Mouse (Mus musculus) yolk sac, embryonic 10.5 days (tissue): ENCODE data around the gene Trpm6.

Experiments used
- DNase-seq: peaks from one replicate; pipeline ENCODE4 v3.0.0-alpha.2; 2017; ENCODE audit warnings: low spot score

The Trpm6 gene

DNA sequence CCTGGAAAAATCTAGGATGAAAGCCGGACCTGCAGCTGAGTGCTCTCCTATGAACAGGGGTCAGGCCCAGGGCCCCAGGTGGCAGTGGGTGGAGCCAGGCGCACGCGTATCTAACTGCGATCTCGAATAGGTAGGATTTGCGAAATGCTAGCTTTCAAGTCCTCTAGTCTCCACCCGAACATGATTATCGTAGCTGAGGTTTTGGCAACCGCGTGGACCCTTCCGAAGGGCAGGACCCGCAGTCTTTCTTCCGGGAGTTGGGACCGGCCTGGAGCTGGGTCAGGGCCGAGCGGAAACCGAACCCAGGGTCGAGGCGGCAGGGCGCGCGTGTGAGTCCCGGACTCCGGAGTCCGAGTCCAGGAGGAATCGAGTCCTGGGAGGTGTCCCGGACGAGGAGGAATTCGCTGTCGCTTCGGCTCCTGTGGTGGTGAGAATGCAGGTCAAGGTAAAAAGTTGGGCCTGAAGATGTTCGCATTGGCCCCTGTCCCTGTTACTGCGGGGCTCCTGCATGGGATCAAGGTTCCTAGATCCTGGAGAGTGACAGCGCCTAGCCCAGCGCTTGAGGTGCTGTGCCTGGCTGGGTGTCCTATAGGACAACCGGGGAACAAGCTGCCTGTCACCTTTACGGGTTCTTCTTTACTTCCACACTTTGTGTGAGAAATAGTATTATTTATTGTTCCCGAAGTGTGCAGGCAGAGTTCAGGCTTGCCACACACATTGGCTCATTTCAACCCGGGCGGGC lies at the start of gene Trpm6:
Gene Trpm6, plus strand, starts transcription at position 386 of the 742 bp plus-strand sequence.
- peak; percentile 79 for DNase-seq

DNA sequence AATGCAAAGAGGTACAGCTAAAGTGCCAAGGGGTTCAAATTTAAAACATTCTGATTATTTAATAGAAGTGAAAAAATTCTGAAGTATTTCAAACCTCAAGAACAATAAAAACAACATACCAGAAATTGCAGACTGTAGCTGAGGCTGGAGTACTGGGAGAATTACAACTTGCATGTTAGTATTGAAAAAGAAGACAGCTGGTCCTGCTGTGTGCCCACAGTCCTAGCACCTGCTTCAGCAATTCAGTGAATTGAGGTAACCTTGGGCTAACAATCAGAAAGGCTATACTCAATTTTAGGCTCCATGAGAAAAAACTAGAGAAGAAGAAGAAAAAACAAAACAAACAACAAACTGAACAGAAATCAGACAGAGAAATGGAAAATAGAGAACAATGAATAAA lies 41.7 kb upstream of the Trpm6 start:
- no peak for DNase-seq

DNA sequence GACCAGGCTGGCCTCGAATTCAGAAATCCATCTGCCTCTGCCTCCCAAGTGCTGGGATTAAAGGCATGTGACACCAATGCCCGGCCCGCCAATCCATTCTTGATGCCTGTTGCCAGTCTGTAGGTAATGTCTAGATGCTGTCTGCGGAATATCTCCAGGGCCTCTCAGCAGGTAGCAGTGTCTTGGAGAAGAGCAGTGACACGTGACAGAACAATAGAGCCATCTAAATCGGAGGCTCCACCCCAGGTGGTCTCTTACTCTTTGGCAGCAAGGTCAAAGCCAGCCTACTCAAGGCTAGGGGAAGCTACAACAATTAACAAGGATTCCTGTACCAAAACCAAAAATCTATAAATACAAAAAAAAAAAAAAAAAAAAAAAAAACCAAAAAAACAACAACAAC lies 38.9 kb upstream of the Trpm6 start:
- no peak for DNase-seq

DNA sequence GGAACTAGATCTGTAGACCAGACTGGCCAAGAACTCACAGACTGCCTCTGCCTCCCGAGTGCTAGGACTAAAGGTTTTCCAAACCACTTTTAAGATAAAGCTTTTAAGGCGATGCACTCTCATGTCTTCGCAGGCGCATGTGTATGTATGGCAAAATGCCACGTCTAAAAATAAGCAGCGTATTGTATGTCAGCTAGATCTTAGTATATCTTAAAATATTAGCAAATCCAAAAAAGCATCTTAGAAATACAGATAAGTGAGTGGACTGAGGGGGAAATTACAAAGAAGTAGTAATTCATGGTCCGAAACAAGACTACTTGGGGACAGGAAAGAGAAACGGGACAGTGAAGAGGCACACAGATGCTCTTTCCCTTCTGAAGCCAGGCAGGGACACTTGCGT lies 38.2 kb upstream of the Trpm6 start:
- DNase-seq: no peak

DNA sequence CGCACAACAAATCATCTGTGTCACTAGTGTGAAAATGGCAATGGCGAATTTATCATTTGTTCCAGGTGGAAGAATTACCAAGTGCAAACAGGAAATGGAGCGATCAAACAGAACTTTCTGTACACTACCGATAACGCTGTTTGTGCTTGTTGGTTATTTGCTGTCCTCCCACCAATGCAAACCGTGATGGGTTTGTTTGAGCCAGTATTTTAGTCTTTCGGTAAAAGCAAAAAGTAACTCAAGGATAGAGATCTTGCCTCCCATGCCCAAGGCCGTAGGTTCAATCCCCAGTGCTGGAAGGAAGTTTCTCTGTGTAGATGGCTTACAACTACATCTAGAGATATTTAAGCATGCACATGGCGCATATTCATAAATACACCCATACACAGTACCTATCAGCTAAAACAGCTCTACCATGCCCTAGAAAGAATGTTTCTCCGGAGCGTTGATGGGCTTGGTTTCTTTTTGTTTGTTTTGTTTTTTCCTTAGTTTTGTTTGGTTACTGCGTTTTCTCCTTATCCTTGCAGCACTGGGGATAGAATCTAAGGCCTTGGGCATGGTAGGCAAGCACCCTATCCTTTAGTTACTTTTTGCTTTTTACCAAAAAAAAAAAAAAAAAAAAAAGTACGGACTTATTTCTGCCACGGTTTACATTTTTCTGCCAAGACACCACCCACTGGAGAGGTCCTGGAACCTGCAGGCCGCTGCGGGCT lies 37.5 kb upstream of the Trpm6 start:
- DNase-seq: no peak

DNA sequence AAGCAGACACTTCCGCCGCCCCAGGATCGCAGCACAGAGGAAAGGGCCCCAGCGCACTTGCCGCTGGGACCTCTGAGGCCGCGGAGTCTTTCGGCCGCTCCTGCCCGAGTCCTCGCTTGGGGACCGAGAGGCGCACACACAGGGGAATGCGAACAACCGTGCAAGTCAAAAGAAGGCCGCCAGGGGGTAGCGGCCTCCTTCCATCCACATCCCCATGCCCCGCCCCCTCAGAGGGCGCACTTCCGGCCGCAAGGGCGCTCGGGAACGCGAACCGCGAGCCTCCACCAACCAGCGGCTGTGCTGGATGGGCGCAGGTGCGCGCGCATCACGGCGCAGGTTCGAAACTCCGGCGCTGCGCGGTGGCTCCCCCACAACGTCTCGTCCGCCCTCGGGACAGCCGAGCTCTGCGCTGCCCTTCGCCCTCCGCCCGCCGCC lies 36.9 kb upstream of the Trpm6 start, which contains the start of gene D030056L22Rik:
Gene D030056L22Rik, plus strand, starts transcription at position 328 of the 435 bp plus-strand sequence.
- peak; percentile 97 for DNase-seq

DNA sequence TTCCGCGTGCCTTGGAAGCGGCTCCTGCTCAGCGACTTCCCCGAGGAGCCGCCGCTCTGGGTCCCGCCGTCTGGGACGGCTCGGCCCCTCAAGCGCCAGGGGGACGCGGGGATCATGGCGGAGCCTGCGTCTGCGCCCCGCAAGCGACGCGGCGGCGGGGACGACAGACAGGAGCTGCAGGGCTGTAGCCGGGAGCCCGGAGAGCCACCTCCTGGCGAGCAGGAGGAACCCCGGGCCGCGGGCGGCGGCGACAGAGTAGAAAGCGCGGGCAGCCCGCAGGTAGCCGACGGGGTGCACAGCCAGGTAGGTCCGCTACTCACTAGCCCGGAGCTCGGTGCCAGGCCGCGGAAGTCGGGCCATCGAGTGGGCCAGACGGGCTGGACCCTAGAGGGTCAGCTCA lies 36.4 kb upstream of the Trpm6 start:
- DNase-seq: peak; percentile 43

DNA sequence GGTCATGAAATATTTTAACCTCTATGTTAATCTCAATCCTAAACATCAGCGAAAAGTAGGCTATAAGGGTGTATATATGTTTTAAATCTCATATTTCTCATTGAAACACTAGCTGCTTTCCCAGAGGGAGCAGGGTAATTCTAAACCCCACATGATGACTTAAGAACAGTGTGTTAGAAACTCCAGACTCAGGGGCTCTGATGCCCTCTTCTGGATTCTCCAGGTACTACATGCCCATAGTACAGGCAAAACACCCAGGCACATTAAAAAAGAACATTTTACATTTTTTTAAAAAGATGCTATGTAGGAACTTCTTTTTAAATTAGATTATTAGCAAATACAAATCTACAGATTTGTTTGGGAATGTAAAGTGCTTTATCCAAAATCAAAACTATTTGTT lies 33.4 kb upstream of the Trpm6 start:
- DNase-seq: peak; percentile 21

DNA sequence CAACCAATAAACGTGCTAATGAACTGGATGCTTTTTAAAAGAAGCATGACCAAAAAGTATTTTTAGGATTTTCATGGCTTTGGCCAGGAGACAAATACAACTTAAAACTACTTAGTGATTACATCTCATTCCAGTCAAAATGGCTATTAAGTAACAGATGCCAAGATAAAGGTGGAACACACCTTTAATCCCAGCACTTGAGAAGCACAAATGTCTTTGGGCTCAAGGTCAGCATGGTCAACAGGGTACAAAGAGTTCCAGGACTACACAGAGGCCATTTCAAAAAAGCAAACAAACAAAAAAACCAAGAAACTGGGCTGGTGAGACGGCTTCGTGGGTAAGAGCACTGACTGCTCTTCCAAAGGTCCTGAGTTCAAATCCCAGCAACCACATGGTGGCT lies 29.4 kb upstream of the Trpm6 start:
- no peak for DNase-seq

DNA sequence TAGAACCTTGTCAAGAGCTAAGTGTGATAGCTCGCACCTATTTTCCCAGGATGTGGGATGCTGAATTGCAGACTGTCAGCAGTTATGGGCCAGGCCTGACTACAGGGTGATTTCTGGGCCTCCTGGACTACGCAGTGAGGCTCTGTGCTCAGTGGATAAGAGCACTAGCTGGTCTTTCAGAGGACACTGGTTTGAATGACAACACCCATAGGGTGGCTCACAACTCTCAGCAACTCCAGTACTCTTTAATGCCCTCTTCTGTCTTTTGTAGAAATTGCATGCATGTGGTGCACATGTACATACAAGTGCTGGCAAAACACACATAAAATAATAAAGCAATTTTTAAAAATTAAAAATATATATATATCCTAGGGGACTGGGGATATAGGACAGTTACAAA lies 24.6 kb upstream of the Trpm6 start:
- DNase-seq: no peak

DNA sequence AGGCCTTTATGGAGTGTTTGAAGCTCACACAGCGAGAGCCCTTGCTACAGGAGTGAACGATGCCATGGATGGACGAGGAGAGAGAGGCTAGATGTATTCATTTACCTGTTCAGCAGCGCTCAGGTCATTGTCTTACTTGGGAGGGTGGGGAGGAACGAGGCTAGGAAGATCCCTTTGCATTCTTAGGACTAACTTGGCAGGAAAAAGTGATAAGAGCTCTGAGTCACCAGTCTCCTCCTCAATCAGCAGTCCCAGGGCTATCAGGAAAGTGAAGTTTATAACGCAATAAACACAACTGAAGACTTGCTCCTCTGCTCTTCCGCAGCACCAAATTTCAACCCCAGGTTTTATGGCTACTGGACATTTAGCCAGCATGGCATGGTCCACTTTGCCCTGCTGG lies 19.5 kb upstream of the Trpm6 start:
- peak; percentile 26 for DNase-seq

DNA sequence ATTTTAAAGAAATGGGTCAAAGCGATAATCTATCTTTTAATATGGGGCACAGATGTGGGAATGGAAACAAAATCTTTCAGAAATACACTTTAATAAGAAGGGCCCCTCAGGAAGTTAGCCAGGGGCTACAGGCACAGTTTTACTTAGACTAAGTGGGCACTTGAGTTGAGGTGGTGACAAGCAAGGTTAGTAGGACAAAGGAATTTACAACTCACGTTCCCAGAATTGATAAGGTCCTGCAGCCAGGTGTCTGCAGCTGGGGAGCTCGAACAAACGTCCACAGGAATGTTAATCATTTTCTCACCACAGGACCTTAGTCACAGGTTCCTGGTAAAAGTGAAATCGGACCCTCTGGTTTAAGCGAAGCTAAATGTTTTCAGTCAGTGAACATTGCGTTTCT lies 18.7 kb upstream of the Trpm6 start:
- peak; percentile 67 for DNase-seq

DNA sequence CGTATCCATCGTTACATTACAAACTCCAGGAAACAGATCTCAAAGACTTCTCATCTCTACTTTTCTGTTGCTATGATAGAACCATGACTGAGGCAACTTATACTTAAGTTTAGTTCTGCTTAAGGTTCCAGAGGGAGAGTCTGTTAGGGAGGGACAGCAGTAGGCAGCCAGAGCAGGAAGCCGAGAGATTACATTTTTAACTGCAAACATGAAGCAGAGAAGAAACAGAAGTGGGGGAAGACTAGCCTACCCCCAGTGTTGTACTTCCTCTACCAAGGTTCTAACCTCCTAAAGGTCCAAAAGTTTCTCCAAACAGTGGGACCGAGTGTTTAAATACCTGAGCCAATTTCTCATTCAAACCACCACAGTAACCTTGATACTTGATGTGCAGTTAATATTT lies 13.9 kb upstream of the Trpm6 start:
- no peak for DNase-seq

DNA sequence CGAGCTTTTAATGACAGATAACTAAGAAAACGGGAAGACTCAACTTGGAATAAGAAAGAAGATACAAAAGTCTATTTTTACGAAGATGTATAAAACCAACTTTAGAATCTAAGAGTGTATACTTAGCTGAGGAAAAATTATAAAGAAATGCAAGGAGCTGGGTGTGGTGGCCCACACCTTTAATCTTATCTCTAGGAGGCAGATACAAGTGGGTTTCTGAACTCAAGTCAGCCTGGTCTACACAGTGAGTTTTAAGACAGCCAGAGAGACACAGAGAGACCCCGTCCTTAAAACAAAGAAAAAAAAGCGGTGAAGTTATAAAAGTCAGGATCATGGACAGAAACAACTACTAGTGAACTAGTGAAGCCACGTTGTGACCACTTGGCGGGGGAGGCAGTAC lies 10.6 kb upstream of the Trpm6 start:
- no peak for DNase-seq

DNA sequence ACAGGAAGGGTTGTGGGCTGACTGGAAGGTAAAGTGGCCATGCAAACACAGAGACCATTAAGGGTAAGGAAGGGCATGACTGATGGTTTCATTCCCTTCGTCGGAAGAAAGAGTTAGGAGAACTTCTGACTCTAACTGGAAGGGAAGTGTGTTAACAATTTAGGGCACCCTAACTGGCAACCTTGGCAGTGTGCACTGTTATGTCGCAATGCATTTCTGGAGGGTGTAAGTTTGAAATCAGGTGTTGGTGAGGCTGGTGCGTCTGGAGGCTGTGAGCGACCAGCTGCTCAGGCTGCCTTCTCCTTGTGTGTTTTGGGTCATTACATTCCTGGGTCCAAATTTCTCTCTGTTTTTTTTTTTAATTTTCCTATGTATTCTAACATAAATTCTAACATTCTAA lies 5.8 kb upstream of the Trpm6 start:
- no peak for DNase-seq

DNA sequence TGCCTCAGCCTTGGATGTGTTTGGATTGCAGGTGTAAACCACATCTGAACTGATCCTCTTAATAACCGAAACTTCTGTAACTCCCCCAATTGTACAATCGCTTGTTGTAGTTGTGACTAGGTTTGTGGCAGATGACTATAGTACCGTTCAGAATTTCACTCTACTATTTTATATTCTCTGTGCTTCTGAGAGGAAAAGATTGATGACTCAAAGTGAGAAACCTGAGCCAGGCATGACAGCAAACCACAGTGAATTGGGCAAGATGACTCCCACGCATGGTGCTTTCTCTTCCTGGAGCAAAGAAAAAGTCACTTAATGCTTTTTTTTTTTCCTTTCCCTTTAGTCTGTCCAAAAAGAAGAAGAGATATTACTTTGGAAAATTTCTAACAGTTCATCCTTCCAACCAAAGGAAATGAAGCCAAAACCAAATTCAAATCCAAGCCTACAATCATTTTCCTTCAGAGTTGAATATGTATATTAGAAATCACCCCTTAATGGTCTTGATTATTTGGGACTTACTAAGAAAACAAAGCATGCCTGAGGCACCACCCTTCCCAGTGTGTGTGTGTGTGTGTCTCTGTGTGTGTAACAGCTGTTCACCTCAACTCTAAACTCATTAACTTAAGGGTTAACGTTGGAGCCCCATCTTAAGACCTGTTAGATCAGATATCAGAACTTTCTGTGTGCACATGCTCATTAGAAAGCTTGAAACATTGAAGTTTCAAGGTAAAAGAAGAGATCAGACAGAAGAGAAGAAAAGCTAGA lies 3.0 kb upstream of the Trpm6 start:
- no peak for DNase-seq

DNA sequence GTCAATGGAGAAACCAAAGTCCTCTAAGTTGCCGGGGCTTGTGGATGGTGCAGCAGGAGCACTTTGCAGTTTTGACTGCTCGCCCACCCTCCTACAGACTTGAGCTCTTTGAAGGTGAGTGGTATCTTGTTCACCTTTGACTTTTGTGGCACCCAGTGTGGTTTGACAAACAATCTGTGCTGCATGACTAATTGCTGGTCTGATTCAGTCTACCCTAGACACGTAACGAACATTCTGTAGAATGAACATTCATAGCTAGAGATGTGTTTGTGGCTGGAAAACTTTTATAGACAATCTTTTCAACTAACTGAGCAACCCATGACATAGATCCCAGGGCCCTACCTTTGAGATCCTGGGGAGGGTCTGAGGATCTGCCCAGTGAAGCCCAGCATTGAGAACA lies 2.4 kb upstream of the Trpm6 start:
- DNase-seq: no peak

DNA sequence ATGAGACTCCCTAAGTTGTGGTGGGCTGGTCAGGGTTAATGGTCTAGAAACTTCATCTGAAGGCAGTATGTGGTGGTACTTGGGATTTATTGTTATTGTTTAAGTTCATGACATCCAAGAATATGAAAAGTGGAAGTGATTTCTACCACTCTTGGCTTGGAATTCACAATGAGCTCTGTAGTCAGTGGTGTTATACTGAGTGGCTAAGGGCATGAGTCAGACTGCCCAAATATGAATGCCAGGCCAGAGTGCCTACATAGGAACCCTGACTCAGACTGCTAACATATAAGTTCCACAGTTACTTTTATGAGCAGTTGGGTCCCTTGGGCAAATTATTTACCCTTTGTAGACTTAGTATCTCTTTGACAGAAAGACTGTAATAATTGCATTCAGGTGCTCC lies 7.4 kb downstream of the Trpm6 start:
- DNase-seq: no peak

DNA sequence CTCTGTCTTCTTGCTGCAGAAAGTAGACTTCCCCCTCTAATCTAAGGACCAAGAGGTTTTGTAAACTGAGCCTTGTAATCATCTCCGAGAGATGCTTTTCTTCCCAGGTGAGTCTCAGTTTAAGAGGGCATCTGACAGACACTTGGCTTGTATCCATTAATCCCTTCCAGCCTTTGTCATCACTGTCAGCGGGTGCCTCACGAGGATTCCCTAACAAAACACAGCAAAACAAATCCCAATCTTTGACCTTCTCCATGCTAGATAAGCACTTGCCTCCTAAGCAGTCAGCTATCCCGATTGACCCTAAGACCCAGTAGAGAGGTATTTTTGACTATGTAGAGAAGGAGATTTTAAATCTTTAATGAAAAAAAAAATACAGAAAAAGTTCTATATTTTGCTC lies 7.9 kb downstream of the Trpm6 start:
- peak; percentile 74 for DNase-seq

DNA sequence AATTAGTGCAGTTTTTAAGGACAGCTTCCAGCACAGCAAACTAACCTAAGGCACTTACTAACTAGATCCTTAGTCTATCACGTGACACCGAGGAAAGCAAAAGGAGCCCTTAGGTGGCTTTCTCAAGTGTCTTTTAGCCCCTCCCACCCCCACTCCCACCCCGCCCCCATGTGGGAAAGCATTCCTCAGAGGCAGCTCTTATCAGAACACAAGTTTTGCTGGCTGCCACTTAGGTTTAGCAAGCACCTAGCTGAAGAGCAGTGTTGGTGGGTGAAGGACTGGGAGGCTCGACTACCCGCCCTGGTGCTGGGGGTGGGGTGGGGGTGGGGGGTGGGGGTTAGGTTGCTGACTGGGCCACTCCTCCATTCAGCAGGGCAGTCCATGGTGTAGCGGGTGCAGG lies 8.5 kb downstream of the Trpm6 start:
- peak; percentile 82 for DNase-seq

DNA sequence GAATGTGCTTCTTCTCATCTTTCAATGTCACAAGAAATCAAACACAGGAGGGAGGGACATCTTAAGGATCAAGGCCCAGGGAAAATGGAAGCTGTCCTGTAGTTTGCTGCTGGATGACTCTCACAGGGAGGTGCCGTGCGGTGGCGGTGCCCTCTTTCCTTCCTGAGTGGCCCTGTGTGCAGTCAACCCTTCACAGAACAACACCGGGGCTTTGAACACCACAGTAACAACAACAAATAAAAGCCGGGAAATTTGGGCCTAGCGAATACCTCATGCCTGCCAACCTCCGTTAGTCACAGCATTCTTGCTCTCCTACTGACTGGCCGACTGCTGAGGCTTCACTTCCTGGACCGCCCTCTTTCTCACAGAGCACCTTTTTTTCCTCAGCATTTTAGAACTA lies 9.1 kb downstream of the Trpm6 start:
- DNase-seq: peak; percentile 11

DNA sequence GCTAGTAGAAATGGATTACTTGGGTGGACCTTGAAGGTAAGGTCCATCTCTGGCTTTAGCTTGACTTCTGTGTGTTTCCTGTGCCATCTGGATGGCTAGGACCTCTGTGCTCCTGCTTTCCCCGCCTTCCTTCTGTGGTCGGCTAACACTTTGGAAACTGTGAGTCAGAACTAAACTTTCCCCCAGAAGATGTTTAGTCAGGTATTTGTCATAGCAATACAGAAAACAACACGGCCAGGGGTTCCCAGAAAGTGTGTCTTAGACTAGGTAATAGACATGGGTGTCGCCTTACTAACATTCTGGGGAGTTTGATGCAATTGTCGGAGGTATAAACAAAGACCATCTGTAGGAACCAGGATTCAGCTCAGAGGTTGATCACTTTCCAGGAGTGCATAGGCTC lies 16.6 kb downstream of the Trpm6 start:
- DNase-seq: no peak

DNA sequence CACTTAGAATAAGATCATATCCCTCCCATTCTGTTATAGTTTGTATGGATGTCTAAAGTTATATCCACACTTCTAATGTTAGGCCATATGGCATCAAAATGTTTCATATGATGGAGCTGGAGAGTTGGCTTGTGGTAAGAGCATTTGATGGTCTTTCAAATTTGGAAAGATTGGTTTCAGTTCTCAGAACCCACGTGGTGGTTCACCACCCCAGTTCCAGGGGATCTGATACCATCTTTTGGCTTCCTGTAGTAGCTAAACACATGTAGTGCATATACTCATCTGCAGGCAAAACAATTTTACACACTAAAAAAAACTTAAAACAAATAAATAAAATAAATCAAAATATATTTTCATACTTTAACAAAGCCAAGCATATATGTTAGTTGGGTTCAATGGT lies 21.3 kb downstream of the Trpm6 start:
- DNase-seq: no peak
